Mouse (Mus musculus) embryonic facial prominence, embryonic 10.5 days (tissue): ENCODE results near the gene Slc25a33. TPM values are rescaled to one million over a fixed set of nuclear protein-coding genes. Genes with fewer than 3 reads are reported as not detected.
"Not testable (repeated sequence)": the region's sequence is repeated elsewhere in the genome, so short reads cannot be mapped to it uniquely, and the experiment has no call there.

Experiments used
- DNase-seq: peaks from one replicate; pipeline ENCODE4 v3.0.0-alpha.2; 2017; ENCODE audit warnings: low spot score
- H3K27ac ChIP-seq: fragments of 300-500 bp; sonication (generic); replicated peaks from 2 replicates; pipeline ENCODE4 v1.5.1; 2016; ENCODE audit warnings: mild to moderate bottlenecking
- H3K27me3 ChIP-seq: fragments of 300-500 bp; sonication (generic); replicated peaks from 2 replicates; pipeline ENCODE4 v1.6.1; 2016; ENCODE audit warnings: low read depth, mild to moderate bottlenecking; ENCODE audit not compliant: poor library complexity, severe bottlenecking
- H3K36me3 ChIP-seq: fragments of 300-500 bp; sonication (generic); replicated peaks from 2 replicates; pipeline ENCODE4 v1.6.1; 2016; ENCODE audit warnings: mild to moderate bottlenecking, moderate library complexity
- H3K4me1 ChIP-seq: fragments of 300-500 bp; sonication (generic); 2 replicates; pipeline ENCODE4 v1.6.1; 2016
- H3K4me3 ChIP-seq: fragments of 300-500 bp; sonication (generic); 2 replicates; pipeline ENCODE4 v1.5.1; 2016; ENCODE audit warnings: mild to moderate bottlenecking, moderate library complexity
- H3K9me3 ChIP-seq: fragments of 300-500 bp; sonication (generic); 2 replicates; pipeline ENCODE4 v1.6.1; 2016; ENCODE audit warnings: mild to moderate bottlenecking
- WGBS: fragments of 180-500 bp; shearing (Covaris S2); methylation state at CpG from one replicate; pipeline ENCODE4 v1.1.7; 2016; 5-methylcytosine and 5-hydroxymethylcytosine counted together
- polyA plus RNA-seq: library from polyadenylated mRNA; unstranded; fragments of >200 nt; fragmentation: Nextera tagmentation; extraction: Ambion mirVana; gene quantifications from 2 replicates; pipeline ENCODE4 v1.2.1, GENCODE M21; 2016

Gene Slc25a33
- polyA plus RNA-seq, 1 experiment from 2014 or later = 17.6 TPM

DNA sequence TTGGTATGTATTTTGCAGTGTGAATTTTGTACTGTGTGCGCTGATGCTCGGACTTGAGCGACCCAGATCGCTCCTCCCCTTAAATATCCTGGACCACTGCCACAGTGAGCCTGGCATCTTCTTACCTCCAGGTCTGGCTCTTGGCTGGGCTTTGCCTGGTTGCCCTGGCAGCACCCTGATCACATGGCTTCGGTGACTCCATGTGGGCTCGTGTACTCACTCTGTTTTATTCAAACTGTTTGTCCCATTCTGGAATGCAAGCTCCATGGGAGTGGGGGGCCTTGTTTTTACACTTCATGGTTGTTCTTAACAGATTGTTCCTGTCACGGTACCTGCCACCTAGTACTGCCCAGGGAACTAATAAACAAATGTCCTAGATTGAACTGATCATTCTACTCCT, 1.3 kb upstream of the Slc25a33 start:
- H3K9me3 ChIP-seq = no peaks in the 10 kb centered on the region
- DNase-seq = no peak
- no peaks in the 10 kb centered on the region for H3K36me3 ChIP-seq
- WGBS = 79% methylated on average over 7 of the region's 7 CpGs
- H3K4me3 ChIP-seq = no peak overlapping the region
- H3K27me3 ChIP-seq = peaks cover 33% of the 10 kb centered on the region
- peaks cover 31% of the 10 kb centered on the region for H3K4me1 ChIP-seq
- no peak overlapping the region for H3K27ac ChIP-seq

DNA sequence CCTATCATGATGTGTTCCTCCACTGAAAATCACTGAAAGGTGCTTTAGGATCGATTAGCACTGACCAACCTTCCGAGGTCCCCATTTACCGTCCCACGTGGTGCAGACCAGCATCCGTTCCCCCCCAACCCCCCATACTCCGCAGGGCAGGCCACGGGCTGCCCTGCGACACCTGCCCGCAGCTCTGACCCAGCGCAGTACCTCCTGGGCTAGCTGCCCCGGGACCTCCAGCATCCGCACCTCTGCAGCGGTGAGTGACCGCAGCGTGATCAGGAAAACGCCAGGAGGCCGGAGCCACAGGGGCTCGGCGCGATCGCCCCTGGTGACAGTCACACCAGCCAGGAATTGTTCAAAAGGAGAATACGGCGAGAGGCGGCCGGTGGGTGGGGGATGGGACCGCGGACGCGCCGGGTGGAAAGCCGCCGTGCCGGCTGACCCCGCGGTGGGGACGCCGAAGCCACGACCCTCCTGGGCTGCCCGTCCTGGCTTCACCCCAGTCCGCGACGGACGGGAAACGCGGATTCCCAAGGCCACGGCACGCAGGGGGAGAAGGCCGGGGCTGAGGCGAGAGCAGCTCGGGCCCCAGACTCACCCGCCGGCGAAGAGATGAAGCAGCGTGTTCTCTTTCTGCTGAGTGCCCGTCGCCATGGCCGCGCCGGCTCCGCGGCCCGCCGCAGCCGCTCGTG, 526 bp downstream of the Slc25a33 start:
- under 1% methylated on average over 65 of the region's 65 CpGs for WGBS
- Histone ChIP-seq H3K27ac (peak overlapping the region; percentile 85), H3K4me1 (peaks cover 29% of the 10 kb centered on the region), H3K27me3 (peaks cover 33% of the 10 kb centered on the region), H3K36me3 (peaks cover 3% of the 10 kb centered on the region; the same call in 1 of the 2 replicates), H3K4me3 (peak overlapping the region; percentile 72), H3K9me3 (no peaks in the 10 kb centered on the region)
- DNase-seq = no peak

DNA sequence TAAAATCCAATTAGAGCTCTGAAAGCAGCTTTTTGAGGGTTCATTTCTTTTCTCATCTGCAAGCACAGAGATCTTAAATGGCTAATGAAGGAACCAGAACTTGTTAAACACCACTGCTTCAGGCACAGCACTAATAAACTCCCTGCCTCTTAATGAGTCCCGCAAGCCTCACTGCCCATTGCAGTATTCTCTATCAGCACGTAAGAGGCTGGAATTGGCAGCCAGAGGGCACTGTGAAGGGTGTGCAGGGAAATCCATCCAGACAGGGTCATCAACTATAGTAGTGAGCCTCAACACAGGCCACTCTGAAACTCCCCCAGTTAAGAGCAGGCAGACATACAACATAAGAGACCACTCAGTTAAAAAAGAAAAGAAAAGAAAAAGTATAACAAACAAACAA, 1.7 kb downstream of the Slc25a33 start:
- Histone ChIP-seq H3K27ac (no peak overlapping the region), H3K9me3 (no peaks in the 10 kb centered on the region), H3K4me3 (no peak overlapping the region), H3K4me1 (peaks cover 29% of the 10 kb centered on the region), H3K36me3 (peaks cover 3% of the 10 kb centered on the region; the same call in 1 of the 2 replicates), H3K27me3 (peaks cover 27% of the 10 kb centered on the region)
- no peak for DNase-seq
- 13% methylated on average over 2 of the region's 2 CpGs for WGBS

GRCm38 (mm10) chr4:149765201-149765600, 8.9 kb downstream of the Slc25a33 start:
- H3K36me3 ChIP-seq = peaks cover 23% of the 10 kb centered on the region
- H3K27me3 ChIP-seq = no peaks in the 10 kb centered on the region
- H3K27ac ChIP-seq = no peak overlapping the region
- H3K4me3 ChIP-seq = no peak overlapping the region
- H3K9me3 ChIP-seq = no peaks in the 10 kb centered on the region
- DNase-seq = no peak
- H3K4me1 ChIP-seq = no peaks in the 10 kb centered on the region
- 92% methylated on average over 5 of the region's 5 CpGs for WGBS

GRCm38 (mm10) chr4:149763335-149763734, 10.7 kb downstream of the Slc25a33 start:
- Histone ChIP-seq H3K9me3 (no peaks in the 10 kb centered on the region), H3K4me3 (no peak overlapping the region), H3K36me3 (peaks cover 35% of the 10 kb centered on the region), H3K27me3 (no peaks in the 10 kb centered on the region), H3K4me1 (no peaks in the 10 kb centered on the region), H3K27ac (no peak overlapping the region)
- 88% methylated on average over 2 of the region's 2 CpGs for WGBS
- no peak for DNase-seq

GRCm38 (mm10) chr4:149759517-149759916, 14.6 kb downstream of the Slc25a33 start:
- DNase-seq = no peak
- H3K4me3 ChIP-seq = no peak overlapping the region
- 65% methylated on average over 5 of the region's 5 CpGs for WGBS
- no peak overlapping the region for H3K27ac ChIP-seq
- no peaks in the 10 kb centered on the region for H3K9me3 ChIP-seq
- H3K4me1 ChIP-seq = no peaks in the 10 kb centered on the region
- H3K36me3 ChIP-seq = peaks cover 56% of the 10 kb centered on the region
- no peaks in the 10 kb centered on the region for H3K27me3 ChIP-seq

DNA sequence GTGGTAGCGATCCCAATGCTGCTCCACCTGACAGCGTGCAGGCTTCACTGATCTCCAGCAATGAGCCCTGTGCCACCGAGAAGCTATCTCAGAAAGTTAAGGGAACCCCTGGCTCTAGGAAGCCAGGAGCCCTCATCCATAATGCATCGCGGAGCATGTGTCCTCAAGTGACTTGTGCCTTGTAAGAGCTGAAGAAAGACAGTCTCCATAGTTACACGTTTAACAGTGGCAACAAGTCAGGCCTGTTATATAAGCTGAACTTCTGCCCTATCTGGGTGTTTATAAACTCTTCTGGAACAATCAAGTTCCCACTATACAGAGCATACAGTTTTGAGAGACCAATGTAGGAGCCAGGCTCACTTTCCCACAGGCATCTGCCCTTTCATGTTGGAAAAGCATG, 15.7 kb downstream of the Slc25a33 start:
- DNase-seq = no peak
- H3K4me1 ChIP-seq = no peaks in the 10 kb centered on the region
- no peak overlapping the region for H3K4me3 ChIP-seq
- WGBS = 89% methylated on average over 6 of the region's 6 CpGs
- no peaks in the 10 kb centered on the region for H3K9me3 ChIP-seq
- H3K27ac ChIP-seq = no peak overlapping the region
- H3K36me3 ChIP-seq = peaks cover 56% of the 10 kb centered on the region
- H3K27me3 ChIP-seq = no peaks in the 10 kb centered on the region

GRCm38 (mm10) chr4:149756546-149756945, 17.5 kb downstream of the Slc25a33 start:
- 93% methylated on average over 7 of the region's 7 CpGs for WGBS
- peaks cover 10% of the 10 kb centered on the region for H3K4me1 ChIP-seq
- H3K9me3 ChIP-seq, H3K27me3 ChIP-seq, DNase-seq, H3K27ac ChIP-seq, H3K4me3 ChIP-seq: not testable (repeated sequence)
- H3K36me3 ChIP-seq = peaks cover 51% of the 10 kb centered on the region

DNA sequence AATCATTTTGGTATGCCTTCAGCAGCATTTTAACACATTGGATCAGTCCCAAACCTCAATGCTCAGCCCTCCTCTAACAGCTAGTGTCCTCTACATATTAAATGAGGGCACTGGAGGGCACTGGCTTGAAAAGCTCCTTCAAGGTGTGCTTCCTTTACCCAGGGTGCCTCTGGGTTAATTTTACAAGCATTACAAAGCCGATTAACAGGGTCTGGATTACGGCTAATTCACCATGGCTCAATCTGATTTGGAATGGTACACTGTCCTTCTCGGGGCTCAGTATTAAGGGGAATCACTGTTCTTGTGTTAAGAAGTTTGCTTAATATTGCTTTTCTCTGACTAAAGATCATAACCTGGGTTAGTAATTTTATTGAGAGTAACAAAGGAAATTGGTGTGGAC, 21.2 kb downstream of the Slc25a33 start:
- Histone ChIP-seq H3K4me3 (no peak overlapping the region), H3K9me3 (no peaks in the 10 kb centered on the region), H3K27ac (no peak overlapping the region), H3K27me3 (0 out of 2 replicates have a peak, but pooled peaks cover 4% of the 10 kb centered on the region), H3K4me1 (peaks cover 33% of the 10 kb centered on the region), H3K36me3 (peaks cover 29% of the 10 kb centered on the region)
- WGBS = 65% methylated on average over 3 of the region's 3 CpGs
- no peak for DNase-seq

DNA sequence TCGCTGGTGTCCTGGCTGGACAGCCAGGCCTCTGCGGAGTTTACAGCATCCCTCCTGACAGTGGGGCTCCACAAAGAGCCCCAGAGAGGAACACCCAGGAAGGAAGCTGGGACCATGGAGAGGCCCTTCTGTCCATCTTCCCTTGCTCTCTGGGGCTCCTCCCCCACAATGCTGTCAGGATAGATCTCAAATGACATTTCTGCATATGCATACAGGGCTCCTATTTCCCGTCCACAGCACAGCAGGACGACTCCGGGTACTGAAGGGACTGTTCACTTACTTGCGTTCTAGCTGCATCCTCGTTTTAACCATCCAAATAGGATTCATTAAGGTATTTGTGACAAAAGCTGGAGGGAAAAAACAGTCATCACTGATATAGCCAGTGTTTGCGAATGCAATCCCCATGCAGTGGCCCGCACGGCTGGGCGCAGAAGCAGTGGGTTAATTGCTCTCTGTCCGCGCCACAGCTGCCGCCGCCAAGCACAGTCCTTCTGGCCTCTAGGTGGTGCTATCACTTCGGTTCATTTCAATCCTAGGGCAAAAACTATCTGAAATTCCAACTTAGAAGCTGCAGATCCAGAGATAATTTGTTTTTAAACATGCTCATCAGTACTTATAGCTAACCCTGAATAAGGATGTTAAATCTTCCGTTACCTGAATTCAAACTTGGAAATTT, 21.8 kb downstream of the Slc25a33 start:
- Histone ChIP-seq H3K9me3 (no peaks in the 10 kb centered on the region), H3K4me1 (peaks cover 33% of the 10 kb centered on the region), H3K27me3 (0 out of 2 replicates have a peak, but pooled peaks cover 4% of the 10 kb centered on the region), H3K4me3 (peak overlapping the region; percentile 25; the same call in 1 of the 2 replicates), H3K36me3 (peaks cover 23% of the 10 kb centered on the region), H3K27ac (0 out of 2 replicates have a peak overlapping the region, but pooled peaks have one; percentile 14)
- peak; percentile 73 for DNase-seq
- 28% methylated on average over 17 of the region's 17 CpGs for WGBS

DNA sequence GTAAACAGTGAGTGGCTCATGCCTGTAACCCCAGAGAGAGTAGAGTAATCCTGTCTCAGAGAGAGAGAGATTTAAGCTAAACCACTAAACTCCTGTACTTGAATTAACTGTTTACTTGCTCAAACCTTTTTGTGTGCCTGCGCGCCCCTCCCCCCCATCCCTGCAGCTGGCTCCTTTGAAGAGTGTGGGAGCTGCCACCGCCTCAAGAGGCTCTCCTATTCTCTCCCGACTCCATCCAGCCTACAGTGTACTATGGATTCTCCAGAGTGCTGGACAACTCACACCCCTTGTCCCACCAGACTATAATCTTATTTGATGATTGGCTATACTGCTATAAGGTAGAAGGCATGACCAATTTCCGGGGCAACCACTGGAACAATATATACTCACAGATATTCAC, 23.4 kb downstream of the Slc25a33 start:
- Histone ChIP-seq H3K4me1 (peaks cover 33% of the 10 kb centered on the region), H3K36me3 (peaks cover 21% of the 10 kb centered on the region), H3K27me3 (0 out of 2 replicates have a peak, but pooled peaks cover 4% of the 10 kb centered on the region), H3K4me3 (no peak overlapping the region), H3K27ac (no peak overlapping the region), H3K9me3 (no peaks in the 10 kb centered on the region)
- DNase-seq = peak; percentile 42
- WGBS = 41% methylated on average over 5 of the region's 5 CpGs

DNA sequence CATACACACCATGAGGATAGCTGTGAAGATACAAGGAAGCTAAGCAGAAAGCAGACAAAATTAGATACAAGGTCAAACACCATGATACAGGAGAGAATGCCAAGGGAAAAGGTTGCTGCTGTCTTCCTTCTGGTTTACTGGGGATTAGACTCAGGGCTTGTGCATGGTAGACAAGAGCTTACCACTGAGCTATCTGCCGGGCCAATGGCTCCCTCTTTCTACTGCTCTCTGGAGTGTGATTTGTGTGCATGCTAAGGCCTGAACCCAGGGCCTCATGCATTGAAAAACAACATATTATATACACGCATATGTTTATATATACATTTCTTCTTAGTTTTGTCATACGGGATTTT, 24.4 kb downstream of the Slc25a33 start:
- H3K4me3 ChIP-seq, H3K9me3 ChIP-seq, H3K27me3 ChIP-seq, DNase-seq, H3K27ac ChIP-seq: not testable (repeated sequence)
- Histone ChIP-seq H3K36me3 (peaks cover 27% of the 10 kb centered on the region), H3K4me1 (peaks cover 33% of the 10 kb centered on the region)
- WGBS = 89% methylated on average over 3 of the region's 3 CpGs
